Mouse (Mus musculus) kidney, embryonic 14.5 days (tissue): ENCODE data around the gene Cux2. TPM values are rescaled to one million over a fixed set of nuclear protein-coding genes. Genes with fewer than 3 reads are reported as not detected.

Experiments used
- ATAC-seq: fragments of 200-750 bp; cut with Nextera tagmentation; 2 replicates; pipeline ENCODE4 v1.8.0; 2017; ENCODE audit warnings: moderate number of reproducible peaks, mild to moderate bottlenecking, moderate TSS enrichment, moderate library complexity; ENCODE audit not compliant: low FRiP score, low TSS enrichment
- H3K27ac ChIP-seq: fragments of 300-500 bp; sonication (generic); 2 replicates; pipeline ENCODE4 v1.5.1; 2014; ENCODE audit warnings: low read depth, mild to moderate bottlenecking, low read length, moderate library complexity, mixed read lengths
- H3K27me3 ChIP-seq: fragments of 300-500 bp; sonication (generic); 2 replicates; pipeline ENCODE4 v1.6.1; 2014; ENCODE audit warnings: mild to moderate bottlenecking, low read length; ENCODE audit not compliant: control insufficient read depth, insufficient read depth
- H3K36me3 ChIP-seq: fragments of 300-500 bp; sonication (generic); 2 replicates; pipeline ENCODE4 v1.6.1; 2014; ENCODE audit warnings: low read length, mixed read lengths; ENCODE audit not compliant: control insufficient read depth, insufficient read depth
- H3K4me1 ChIP-seq: fragments of 300-500 bp; sonication (generic); 2 replicates; pipeline ENCODE4 v1.6.1; 2014; ENCODE audit warnings: low read length, mixed read lengths; ENCODE audit not compliant: control insufficient read depth, insufficient read depth
- H3K4me2 ChIP-seq: fragments of 300-500 bp; sonication (generic); replicated peaks from 2 replicates; pipeline ENCODE4 v1.6.1; 2014; ENCODE audit warnings: low read depth, mild to moderate bottlenecking, low read length
- H3K4me3 ChIP-seq: fragments of 300-500 bp; sonication (generic); 2 replicates; pipeline ENCODE4 v1.5.1; 2014; ENCODE audit warnings: mild to moderate bottlenecking, low read length
- H3K9ac ChIP-seq: fragments of 300-500 bp; sonication (generic); 2 replicates; pipeline ENCODE4 v1.6.1; 2014; ENCODE audit warnings: low read depth, mild to moderate bottlenecking, low read length, moderate library complexity
- H3K9me3 ChIP-seq: fragments of 300-500 bp; sonication (generic); 2 replicates; pipeline ENCODE4 v1.6.1; 2016; ENCODE audit warnings: low read length; ENCODE audit not compliant: control insufficient read depth
- WGBS: fragments of 180-500 bp; shearing (Covaris S2); extraction: QIAGEN DNeasy Blood & Tissue Kit; methylation state at CpG from one replicate; pipeline ENCODE4 v1.1.7; 2014; 5-methylcytosine and 5-hydroxymethylcytosine counted together
- polyA plus RNA-seq: library from polyadenylated mRNA; unstranded; fragments of >200 nt; fragmentation: Nextera tagmentation; extraction: Ambion mirVana; gene quantifications from 2 replicates; pipeline ENCODE4 v1.2.1, GENCODE M21; 2014

Gene Cux2
- polyA plus RNA-seq, 1 experiment from 2014 or later, result 15.1 TPM

DNA sequence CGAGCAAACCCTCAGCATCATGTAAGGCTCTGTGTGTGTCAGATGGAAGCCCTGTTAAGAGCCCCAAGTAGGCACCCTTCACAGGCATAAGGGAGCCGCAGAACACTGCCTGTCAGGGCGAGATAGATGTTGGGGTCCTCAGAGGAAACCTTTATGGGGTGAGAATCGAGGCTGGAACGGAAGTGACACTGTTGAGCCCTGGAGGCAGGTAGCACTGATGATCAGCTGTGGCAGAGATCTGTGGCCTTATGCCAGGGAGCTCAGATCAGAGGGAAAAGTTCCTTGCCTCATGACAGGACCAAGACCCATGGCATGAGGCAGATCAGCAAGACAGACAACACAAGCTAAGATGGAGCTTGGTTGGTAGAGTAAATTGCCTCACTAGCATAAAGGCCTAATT, 228.8 kb downstream of the Cux2 start:
- Histone ChIP-seq H3K36me3 (peaks cover 68% of the 10 kb centered on the region), H3K27me3 (no peaks in the 10 kb centered on the region), H3K9ac (no peak overlapping the region), H3K27ac (no peak overlapping the region), H3K4me3 (no peak overlapping the region), H3K9me3 (no peaks in the 10 kb centered on the region), H3K4me1 (no peaks in the 10 kb centered on the region), H3K4me2 (no peak overlapping the region)
- no peak for ATAC-seq
- 89% methylated on average over 5 of the region's 5 CpGs for WGBS

- no peak for ATAC-seq
- no peaks in the 10 kb centered on the region for H3K27me3 ChIP-seq
- H3K4me3 ChIP-seq, result no peak overlapping the region
- no peak overlapping the region for H3K4me2 ChIP-seq
- no peak overlapping the region for H3K27ac ChIP-seq
- 86% methylated on average over 3 of the region's 3 CpGs for WGBS
- no peak overlapping the region for H3K9ac ChIP-seq
- no peaks in the 10 kb centered on the region for H3K9me3 ChIP-seq
- no peaks in the 10 kb centered on the region for H3K4me1 ChIP-seq
- H3K36me3 ChIP-seq, result peaks cover 72% of the 10 kb centered on the region
These were observed 229.2 kb downstream of the Cux2 start for GRCm38 (mm10) chr5:121820657-121821056.

- Histone ChIP-seq H3K4me2 (no peak overlapping the region), H3K9ac (no peak overlapping the region), H3K9me3 (no peaks in the 10 kb centered on the region), H3K27ac (no peak overlapping the region), H3K27me3 (no peaks in the 10 kb centered on the region), H3K4me1 (no peaks in the 10 kb centered on the region), H3K36me3 (peaks cover 75% of the 10 kb centered on the region), H3K4me3 (no peak overlapping the region)
- 86% methylated on average over 2 of the region's 2 CpGs for WGBS
- no peak for ATAC-seq
These were observed 229.7 kb downstream of the Cux2 start for GRCm38 (mm10) chr5:121820161-121820560.

GRCm38 (mm10) chr5:121819559-121819958, 230.3 kb downstream of the Cux2 start:
- no peak for ATAC-seq
- 96% methylated on average over 5 of the region's 5 CpGs for WGBS
- H3K27ac ChIP-seq, result no peak overlapping the region
- no peak overlapping the region for H3K4me3 ChIP-seq
- no peak overlapping the region for H3K4me2 ChIP-seq
- H3K4me1 ChIP-seq, result no peaks in the 10 kb centered on the region
- H3K27me3 ChIP-seq, result no peaks in the 10 kb centered on the region
- no peaks in the 10 kb centered on the region for H3K9me3 ChIP-seq
- no peak overlapping the region for H3K9ac ChIP-seq
- H3K36me3 ChIP-seq, result peaks cover 75% of the 10 kb centered on the region

DNA sequence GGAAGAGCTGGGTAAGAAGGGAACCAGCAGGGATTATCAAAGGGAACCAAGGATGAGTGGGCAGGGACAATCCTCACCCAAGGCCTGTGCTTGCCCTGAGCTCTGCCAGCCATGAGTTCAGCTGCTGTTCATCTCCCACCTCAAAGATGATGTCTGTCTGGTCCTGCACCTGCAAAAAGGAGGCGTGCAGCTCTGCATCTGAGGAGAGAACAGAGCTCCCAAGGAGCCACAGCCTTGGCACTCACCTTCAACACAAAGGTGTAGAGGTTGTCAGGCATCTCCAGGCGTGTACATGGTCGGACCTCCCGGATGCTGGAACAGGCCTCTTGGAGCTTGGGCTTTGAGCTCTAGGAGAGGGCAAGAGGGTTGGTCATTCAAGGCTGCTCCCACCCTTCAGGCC, 231.0 kb downstream of the Cux2 start:
- Histone ChIP-seq H3K27me3 (no peaks in the 10 kb centered on the region), H3K4me1 (no peaks in the 10 kb centered on the region), H3K4me3 (no peak overlapping the region), H3K36me3 (peaks cover 78% of the 10 kb centered on the region), H3K9ac (no peak overlapping the region), H3K4me2 (no peak overlapping the region), H3K9me3 (no peaks in the 10 kb centered on the region), H3K27ac (no peak overlapping the region)
- ATAC-seq, result no peak
- 88% methylated on average over 4 of the region's 4 CpGs for WGBS

DNA sequence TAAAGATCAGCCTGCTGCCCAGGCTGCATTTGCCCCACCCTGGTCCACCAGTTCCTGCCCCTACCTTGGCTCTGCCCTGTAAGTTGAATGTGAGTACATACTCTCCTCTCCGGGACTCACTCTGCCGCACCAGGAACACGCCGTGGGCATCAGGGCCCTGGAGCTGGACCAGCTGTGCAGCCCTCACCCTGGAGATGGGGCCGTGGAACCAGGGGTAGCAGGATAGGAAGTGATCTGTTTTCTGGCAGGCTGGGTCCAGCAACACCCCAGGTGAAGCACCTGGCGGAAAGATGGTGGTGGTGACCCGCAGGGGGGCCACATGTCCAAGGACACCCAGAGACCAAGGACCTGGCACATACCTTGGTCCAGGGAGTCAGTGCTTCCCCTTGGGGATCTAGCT, 231.5 kb downstream of the Cux2 start:
- H3K4me3 ChIP-seq, result no peak overlapping the region
- H3K4me1 ChIP-seq, result no peaks in the 10 kb centered on the region
- H3K27ac ChIP-seq, result no peak overlapping the region
- H3K36me3 ChIP-seq, result peaks cover 79% of the 10 kb centered on the region
- 91% methylated on average over 7 of the region's 7 CpGs for WGBS
- no peak for ATAC-seq
- no peaks in the 10 kb centered on the region for H3K9me3 ChIP-seq
- no peaks in the 10 kb centered on the region for H3K27me3 ChIP-seq
- no peak overlapping the region for H3K4me2 ChIP-seq
- H3K9ac ChIP-seq, result no peak overlapping the region

DNA sequence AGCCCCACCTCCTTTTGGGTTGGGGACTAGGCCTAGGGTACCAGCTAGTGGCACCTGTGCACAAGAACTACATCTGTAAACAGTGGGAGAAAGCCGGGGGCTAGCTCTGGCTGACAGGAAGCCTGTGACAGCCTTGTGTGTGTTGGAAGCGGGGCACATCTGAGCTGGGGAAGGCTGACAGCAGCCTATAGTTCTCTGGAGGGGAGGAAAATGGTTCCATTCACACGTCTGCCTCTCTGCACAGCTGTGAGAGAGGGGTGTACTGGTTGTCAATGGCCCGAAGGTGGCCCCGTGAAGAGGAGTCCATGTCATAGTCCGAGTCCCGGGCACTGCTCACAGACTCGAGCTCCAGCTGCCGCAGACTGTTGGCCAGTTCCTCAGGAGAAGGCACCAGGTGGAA, 232.4 kb downstream of the Cux2 start:
- ATAC-seq, result no peak
- Histone ChIP-seq H3K27ac (no peak overlapping the region), H3K9me3 (no peaks in the 10 kb centered on the region), H3K36me3 (peaks cover 84% of the 10 kb centered on the region), H3K27me3 (no peaks in the 10 kb centered on the region), H3K4me1 (no peaks in the 10 kb centered on the region), H3K4me2 (no peak overlapping the region), H3K9ac (no peak overlapping the region), H3K4me3 (no peak overlapping the region)
- WGBS, result 87% methylated on average over 9 of the region's 9 CpGs

- Histone ChIP-seq H3K9ac (no peak overlapping the region), H3K27ac (no peak overlapping the region), H3K27me3 (no peaks in the 10 kb centered on the region), H3K9me3 (no peaks in the 10 kb centered on the region), H3K36me3 (peaks cover 92% of the 10 kb centered on the region), H3K4me3 (no peak overlapping the region), H3K4me1 (no peaks in the 10 kb centered on the region), H3K4me2 (no peak overlapping the region)
- ATAC-seq, result no peak
- WGBS, result 92% methylated on average over 2 of the region's 2 CpGs
These were observed 233.3 kb downstream of the Cux2 start for GRCm38 (mm10) chr5:121816611-121817010.

DNA sequence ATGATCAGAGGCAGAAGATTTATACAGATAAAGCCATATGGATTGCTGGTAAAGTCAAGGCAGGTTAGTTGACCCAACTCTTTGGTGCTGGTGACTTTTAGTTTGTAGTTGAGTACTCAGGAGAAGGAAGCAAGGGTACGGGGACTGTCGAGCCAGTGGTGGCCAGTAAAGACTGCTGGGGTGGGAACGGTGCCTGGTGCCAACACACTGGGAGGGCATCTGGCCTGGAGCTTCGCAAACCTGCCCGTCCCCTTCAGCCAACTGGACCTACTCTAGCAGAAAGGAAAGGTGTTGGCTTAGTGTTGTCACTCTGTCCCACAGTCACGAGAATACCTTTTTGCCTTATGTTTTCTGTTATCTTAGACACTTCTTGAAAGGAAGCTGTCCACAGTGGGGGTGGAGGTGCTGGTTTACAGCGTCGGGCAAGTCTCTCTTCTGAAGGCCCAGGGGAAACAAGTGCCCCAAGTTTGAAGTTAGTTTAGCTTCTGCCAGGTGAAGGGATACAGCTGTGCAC, 234.0 kb downstream of the Cux2 start:
- ATAC-seq, result no peak
- WGBS, result 87% methylated on average over 8 of the region's 8 CpGs
- Histone ChIP-seq H3K27ac (no peak overlapping the region), H3K9me3 (no peaks in the 10 kb centered on the region), H3K36me3 (peaks cover 92% of the 10 kb centered on the region), H3K4me1 (no peaks in the 10 kb centered on the region), H3K9ac (no peak overlapping the region), H3K27me3 (no peaks in the 10 kb centered on the region), H3K4me2 (no peak overlapping the region), H3K4me3 (no peak overlapping the region)
